Mouse (Mus musculus) brown adipose tissue, adult 24 weeks (tissue): ENCODE results near the gene Olfr449. TPM values are rescaled to one million over a fixed set of nuclear protein-coding genes. Genes with fewer than 3 reads are reported as not detected.

Experiments
- H3K27ac ChIP-seq: fragments of 200-500 bp; replicated peaks from 2 replicates; pipeline ENCODE4 v1.5.1; 2012; ENCODE audit warnings: low read depth, mild to moderate bottlenecking, low read length
- H3K4me1 ChIP-seq: fragments of 200-500 bp; 2 replicates; pipeline ENCODE4 v1.6.1; 2012; ENCODE audit warnings: low read length, mixed read lengths; ENCODE audit not compliant: control insufficient read depth, insufficient read depth, insufficient read length
- H3K4me3 ChIP-seq: fragments of 200-500 bp; 2 replicates; pipeline ENCODE4 v1.5.1; 2012; ENCODE audit warnings: low read depth, mild to moderate bottlenecking, low read length, moderate library complexity; ENCODE audit not compliant: insufficient read depth
- polyA plus RNA-seq: library from polyadenylated mRNA; stranded (reverse); fragments of >200 nt; gene quantifications from 2 replicates; pipeline ENCODE4 v1.2.4, GENCODE M21; 2012; ENCODE audit not compliant: missing spikeins, insufficient read depth, insufficient read length

Olfr449 gene
- polyA plus RNA-seq, result not detected in 2 replicates

DNA sequence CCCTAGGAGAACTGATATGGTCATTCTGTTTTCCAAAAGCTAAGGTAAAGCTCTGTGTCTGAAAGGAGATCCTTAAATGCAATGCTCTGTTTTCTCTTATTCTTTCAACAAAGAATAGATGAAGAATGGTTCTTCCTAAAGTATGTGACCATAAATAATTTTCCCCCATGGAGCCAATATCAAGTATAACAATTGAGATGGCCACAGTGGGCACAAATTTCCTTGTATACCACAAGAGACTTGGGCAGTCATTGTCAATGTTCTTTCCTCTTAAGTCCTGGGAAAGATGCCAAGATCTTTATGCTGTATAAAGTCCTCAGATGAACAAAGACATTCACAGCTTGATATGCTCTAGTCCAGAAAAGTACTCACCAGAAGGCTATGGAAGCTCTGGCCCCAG is at the start of gene Olfr449:
Gene Olfr449, plus strand, starts transcription at position 301 of the 400 bp plus-strand sequence.
- Histone ChIP-seq H3K27ac (no peak within 1 kb of the TSS), H3K4me1 (no peaks in the 10 kb centered on the region), H3K4me3 (no peak within 1 kb of the TSS)

DNA sequence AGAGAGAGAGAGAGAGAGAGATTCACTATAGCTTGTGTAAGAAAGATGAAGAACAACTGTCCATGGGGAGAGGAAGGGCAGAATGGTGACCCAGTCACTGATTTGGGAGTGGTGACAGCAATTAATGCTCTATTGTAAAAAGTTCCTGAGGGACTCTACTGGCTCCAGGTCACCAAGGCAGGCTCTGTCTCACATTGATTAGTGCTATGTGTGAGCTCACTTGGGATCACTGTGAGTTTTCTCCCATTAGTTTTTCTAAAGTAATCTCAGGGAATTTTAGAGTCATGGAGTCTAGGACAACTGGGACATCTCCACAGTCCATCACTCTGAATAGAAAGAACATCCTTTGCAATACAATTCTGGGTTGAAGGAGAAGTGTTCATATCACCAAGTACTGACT is 49.4 kb upstream of the Olfr449 start, which contains the start of gene Olfr452:
Gene Olfr452, plus strand, starts transcription at position 301 of the 400 bp plus-strand sequence.
- no peak within 1 kb of the TSS for H3K27ac ChIP-seq
- H3K4me3 ChIP-seq, result no peak within 1 kb of the TSS
- H3K4me1 ChIP-seq, result no peaks in the 10 kb centered on the region

DNA sequence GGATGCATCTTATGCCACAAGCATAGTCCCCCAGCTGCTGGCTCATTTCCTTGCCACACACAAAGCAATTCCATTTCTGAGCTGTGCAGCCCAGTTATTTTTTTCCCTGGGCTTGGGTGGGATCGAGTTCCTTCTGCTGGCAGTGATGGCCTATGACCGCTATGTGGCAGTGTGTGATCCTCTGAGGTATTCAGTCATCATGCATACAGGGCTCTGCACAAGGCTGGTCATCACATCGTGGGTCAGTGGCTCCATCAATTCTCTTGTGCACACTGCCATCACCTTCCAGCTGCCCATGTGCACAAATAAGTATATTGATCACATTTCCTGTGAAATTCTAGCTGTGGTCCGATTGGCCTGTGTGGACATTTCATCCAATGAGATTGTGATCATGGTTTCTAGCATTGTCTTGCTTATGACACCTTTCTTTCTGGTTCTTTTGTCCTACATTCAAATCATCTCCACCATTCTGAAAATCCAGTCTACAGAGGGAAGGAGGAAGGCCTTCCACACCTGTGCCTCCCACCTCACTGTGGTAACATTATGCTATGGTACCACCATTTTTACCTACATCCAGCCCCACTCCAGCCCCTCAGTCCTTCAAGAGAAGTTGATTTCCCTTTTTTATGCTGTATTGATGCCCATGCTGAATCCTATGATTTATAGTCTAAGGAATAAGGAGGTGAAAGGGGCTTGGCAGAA is 43.8 kb upstream of the Olfr449 start:
- Histone ChIP-seq H3K4me3 (no peak overlapping the region), H3K4me1 (no peaks in the 10 kb centered on the region), H3K27ac (no peak overlapping the region)

DNA sequence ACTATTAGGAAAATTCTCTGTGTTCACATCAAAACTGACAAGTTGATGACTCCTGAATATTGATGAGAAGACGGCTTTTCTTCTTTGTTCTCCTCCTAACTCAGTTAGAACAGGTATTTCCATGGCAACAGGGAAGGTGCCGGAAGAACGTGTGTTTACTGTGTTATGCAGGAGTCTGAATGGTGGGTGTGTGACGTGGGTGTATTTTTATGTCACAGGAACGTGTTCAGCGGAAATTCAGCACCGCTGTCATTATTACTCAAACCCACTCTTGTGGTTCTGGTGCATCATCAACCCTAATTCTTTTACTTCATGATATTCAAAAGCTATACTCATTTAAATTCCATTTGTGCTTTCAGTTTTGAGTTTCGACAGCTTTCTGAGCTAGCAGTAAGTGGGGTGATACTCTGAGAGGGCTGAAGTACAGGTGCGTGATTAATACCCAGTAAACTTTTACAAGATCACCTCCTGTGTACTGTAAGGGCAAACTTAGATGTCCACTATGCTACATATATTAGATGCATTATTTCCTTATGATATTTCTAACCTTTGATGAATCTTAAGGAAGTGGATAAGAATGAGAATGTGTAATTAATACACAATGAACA is 43.1 kb upstream of the Olfr449 start:
- H3K4me3 ChIP-seq, result no peak overlapping the region

DNA sequence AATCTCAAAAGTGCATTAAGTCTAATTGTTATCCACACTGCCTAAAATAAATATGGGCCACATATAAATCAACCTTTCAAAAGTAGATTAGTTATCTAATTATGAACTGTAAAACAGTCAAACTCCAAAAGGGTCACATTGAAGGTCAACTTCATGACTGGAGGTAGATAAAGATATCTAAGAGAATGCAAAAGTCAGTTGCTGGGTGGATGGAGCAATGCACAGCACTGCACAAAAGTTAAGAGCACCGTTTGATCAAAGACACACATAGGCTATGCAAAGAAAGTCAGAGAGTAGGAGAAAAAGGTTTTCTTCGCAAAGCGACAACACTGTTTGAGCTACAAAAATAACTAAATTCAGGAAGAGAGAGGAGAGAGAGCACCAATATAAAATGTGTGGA is 39.2 kb upstream of the Olfr449 start:
- H3K27ac ChIP-seq, result no peak overlapping the region
- H3K4me3 ChIP-seq, result no peak overlapping the region
- H3K4me1 ChIP-seq, result no peaks in the 10 kb centered on the region

More for the DNA sequence above, 43.1 kb upstream of the Olfr449 start:
- Histone ChIP-seq H3K4me1 (no peaks in the 10 kb centered on the region), H3K27ac (no peak overlapping the region)

DNA sequence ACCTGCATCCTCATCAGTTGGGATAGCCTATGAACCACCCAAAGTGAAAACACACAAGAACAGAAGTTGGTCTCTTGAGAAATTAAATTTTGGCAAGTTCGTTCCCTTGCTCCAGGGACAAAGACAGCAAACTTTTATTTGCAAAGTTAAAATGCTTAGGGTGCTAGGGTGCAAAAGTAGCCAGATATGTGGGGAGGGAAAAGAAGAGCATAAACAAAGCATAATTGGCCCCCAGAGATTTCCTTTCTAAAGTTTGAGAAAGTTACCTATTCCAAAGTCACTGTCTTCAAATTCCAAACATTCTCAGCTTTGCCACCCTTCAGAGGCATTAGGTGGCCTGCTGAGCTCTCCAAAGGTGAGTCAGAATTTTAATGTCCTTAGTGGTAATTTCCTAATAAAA is 22.5 kb upstream of the Olfr449 start, which contains the start of gene Olfr450:
Gene Olfr450, plus strand, starts transcription at position 301 of the 400 bp plus-strand sequence.
- Histone ChIP-seq H3K4me1 (no peaks in the 10 kb centered on the region), H3K27ac (no peak within 1 kb of the TSS), H3K4me3 (no peak within 1 kb of the TSS)

DNA sequence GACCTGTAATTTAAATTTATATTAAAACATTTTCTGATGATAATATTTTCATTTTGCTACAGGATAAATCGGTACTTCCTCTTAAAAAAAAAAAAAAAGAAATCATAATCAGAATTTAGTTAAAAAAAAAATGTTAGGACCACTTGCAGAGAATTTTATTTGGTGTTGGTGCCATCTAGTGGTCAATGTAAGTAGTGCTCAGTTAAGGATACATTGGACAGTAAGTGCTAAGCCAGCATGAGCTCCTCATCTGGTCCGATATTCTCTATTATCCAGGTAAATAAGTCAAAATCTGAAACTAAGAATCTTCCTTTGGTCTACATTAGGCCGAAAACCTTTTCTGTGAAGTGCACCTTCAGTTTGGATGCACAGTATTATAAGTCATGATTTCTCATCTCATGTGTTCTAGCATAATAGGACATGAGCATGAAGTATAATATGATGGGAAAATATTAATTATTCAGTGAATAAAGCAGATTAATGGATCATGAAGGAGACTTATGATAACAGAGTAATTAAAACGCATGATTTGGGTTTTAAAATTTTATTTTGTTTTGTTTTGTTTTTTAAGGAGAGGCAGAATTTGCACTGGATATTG is 26.1 kb downstream of the Olfr449 start:
- Histone ChIP-seq H3K27ac (no peak overlapping the region), H3K4me1 (no peaks in the 10 kb centered on the region), H3K4me3 (no peak overlapping the region)

DNA sequence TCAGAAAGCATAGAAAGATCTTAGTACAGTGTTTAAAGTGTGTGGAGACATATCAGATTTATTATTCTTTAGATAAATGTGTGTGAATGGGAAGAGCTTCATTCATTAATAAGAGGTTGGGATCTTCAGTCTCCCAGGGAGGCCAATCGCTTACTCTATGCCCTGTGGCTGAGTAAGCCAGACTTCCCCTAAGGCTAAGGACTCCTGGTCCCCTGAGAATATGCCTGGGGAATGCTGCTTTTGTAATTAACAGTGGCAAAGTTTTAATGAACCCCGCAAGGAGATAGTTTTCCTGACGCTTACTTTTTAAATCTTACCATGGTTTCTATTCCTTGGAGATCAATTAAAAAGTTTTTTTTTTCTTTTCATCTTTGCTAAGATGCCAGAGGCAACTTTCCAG is 35.5 kb downstream of the Olfr449 start:
- H3K4me3 ChIP-seq, result no peak overlapping the region
- H3K4me1 ChIP-seq, result no peaks in the 10 kb centered on the region
- H3K27ac ChIP-seq, result no peak overlapping the region

DNA sequence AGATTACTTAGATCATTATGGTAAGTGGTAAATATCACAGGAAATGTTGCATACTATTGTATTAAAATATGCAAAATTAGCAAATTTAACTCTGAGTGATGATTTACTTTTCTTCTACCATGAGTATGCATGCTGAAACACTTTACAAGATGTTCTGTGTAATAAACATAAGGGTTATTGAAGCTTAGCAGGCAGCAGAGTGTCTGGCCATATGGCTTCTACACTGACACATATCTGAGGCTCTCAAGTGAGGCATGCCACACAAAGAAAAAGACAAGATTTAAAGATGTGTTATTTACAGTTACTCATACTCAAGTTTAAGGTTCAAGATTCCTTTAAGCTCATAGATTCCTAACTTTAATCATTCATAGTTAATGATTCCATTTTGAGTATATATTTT is 42.1 kb downstream of the Olfr449 start:
- Histone ChIP-seq H3K4me3 (no peak overlapping the region), H3K27ac (no peak overlapping the region), H3K4me1 (no peaks in the 10 kb centered on the region)

Other genes with a start within 250 kb of the Olfr449 start
- not detected in 2 replicates for gene Tcaf3, start 236.7 kb upstream of the Olfr449 start, polyA plus RNA-seq
- 3.0 and 4.1 TPM in 2 replicates for gene Tcaf2, start 189.1 kb upstream of the Olfr449 start, polyA plus RNA-seq
- 7.3 and 8.3 TPM in 2 replicates for gene Tcaf1, start 124.3 kb upstream of the Olfr449 start, polyA plus RNA-seq
- not detected in 2 replicates for gene Olfr453, start 95.0 kb upstream of the Olfr449 start, polyA plus RNA-seq
- not detected in 2 replicates for gene Olfr38, start 78.0 kb upstream of the Olfr449 start, polyA plus RNA-seq
- gene Olfr452, start 49.3 kb upstream of the Olfr449 start, polyA plus RNA-seq, result not detected in 2 replicates
- gene Olfr450, start 22.4 kb upstream of the Olfr449 start, polyA plus RNA-seq, result not detected in 2 replicates
- not detected in 2 replicates for gene Olfr448, start 56.1 kb downstream of the Olfr449 start, polyA plus RNA-seq
- gene Olfr447, start 74.5 kb downstream of the Olfr449 start, polyA plus RNA-seq, result not detected in 2 replicates
- not detected in 2 replicates for gene Olfr446, start 87.0 kb downstream of the Olfr449 start, polyA plus RNA-seq
- not detected in 2 replicates for gene Olfr444, start 114.7 kb downstream of the Olfr449 start, polyA plus RNA-seq